Mouse (Mus musculus) liver, embryonic 13.5 days (tissue): Measurements from ENCODE around the gene Uqcr11. TPM values are rescaled to one million over a fixed set of nuclear protein-coding genes. Genes with fewer than 3 reads are reported as not detected.
A peak's percentile ranks its signal among the peaks of the same experiment; 100 is the strongest.

Source experiments
- ATAC-seq: fragments of 200-750 bp; cut with Nextera tagmentation; 2 replicates; pipeline ENCODE4 v1.8.0; 2017; ENCODE audit warnings: low read depth, mild to moderate bottlenecking, moderate number of reproducible peaks, moderate library complexity
- DNase-seq: peaks from one replicate; pipeline ENCODE4 v3.0.0; 2022
- H3K27ac ChIP-seq: fragments of 300-500 bp; sonication (generic); 2 replicates; pipeline ENCODE4 v1.5.1; 2015; ENCODE audit warnings: moderate library complexity, mild to moderate bottlenecking, inconsistent platforms
- H3K27me3 ChIP-seq: fragments of 300-500 bp; sonication (generic); 2 replicates; pipeline ENCODE4 v1.6.1; 2015; ENCODE audit warnings: mild to moderate bottlenecking, inconsistent platforms
- H3K36me3 ChIP-seq: fragments of 300-500 bp; sonication (generic); 2 replicates; pipeline ENCODE4 v1.6.1; 2015; ENCODE audit warnings: mild to moderate bottlenecking, inconsistent platforms
- H3K4me1 ChIP-seq: fragments of 300-500 bp; sonication (generic); replicated peaks from 2 replicates; pipeline ENCODE4 v1.6.1; 2015; ENCODE audit warnings: inconsistent platforms
- H3K4me2 ChIP-seq: fragments of 300-500 bp; sonication (generic); 2 replicates; pipeline ENCODE4 v1.6.1; 2015; ENCODE audit warnings: inconsistent platforms, mild to moderate bottlenecking, moderate library complexity
- H3K4me3 ChIP-seq: fragments of 300-500 bp; sonication (generic); replicated peaks from 2 replicates; pipeline ENCODE4 v1.5.1; 2015; ENCODE audit warnings: mild to moderate bottlenecking, inconsistent platforms
- H3K9ac ChIP-seq: fragments of 300-500 bp; sonication (generic); 2 replicates; pipeline ENCODE4 v1.6.1; 2015; ENCODE audit warnings: mild to moderate bottlenecking, inconsistent platforms
- H3K9me3 ChIP-seq: fragments of 300-500 bp; sonication (generic); replicated peaks from 2 replicates; pipeline ENCODE4 v1.6.1; 2016; ENCODE audit warnings: inconsistent platforms
- WGBS: fragments of 180-500 bp; shearing (Covaris S2); methylation state at CpG from one replicate; pipeline ENCODE4 v1.1.7; 2015; ENCODE audit not compliant: insufficient replicate concordance; 5-methylcytosine and 5-hydroxymethylcytosine counted together
- polyA plus RNA-seq: library from polyadenylated mRNA; unstranded; fragments of >200 nt; fragmentation: Nextera tagmentation; extraction: Ambion mirVana; gene quantifications from 2 replicates; pipeline ENCODE4 v1.2.1, GENCODE M21; 2015

Uqcr11 gene
- 474 and 603 TPM in 2 replicates for polyA plus RNA-seq

DNA sequence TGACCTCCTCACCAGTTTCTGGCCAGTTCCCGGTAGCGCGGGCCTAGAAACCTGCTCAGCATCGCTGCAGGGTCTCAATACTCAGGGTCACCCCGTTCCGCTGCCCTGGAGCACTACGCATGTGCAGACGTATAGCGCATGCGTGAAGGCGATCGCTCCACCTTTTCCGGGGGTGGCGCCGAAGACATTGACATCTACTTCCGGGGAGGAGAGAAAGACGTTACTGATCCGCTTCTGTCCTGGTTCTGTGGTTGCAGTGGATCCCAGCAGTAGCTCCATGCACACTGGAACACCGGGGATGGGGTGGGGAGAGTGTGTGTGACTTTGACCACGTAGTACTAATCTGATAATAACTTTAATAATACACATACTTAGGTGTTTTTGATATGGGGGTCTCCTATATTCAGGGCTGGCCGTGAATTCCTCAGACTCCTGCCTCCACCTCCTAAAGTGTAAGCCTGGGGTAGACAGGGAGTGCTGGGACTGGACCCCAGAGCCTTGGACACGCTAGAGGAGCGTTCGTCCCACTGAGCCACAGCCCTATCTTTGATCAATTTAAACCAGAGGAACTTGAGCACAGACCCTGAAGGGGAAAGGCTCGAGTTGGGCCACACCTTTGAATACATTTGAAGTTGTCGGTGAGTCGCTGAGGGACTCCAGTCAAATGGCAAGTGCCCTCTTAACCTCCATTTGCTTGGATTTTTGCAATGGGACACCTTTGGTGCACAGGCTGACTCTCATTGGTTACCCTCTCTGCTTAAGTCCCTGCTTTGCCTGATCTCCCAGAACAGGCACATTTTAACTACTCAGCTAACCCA, at the start of gene Uqcr11:
Gene Uqcr11, minus strand, starts transcription at position 147 of the 818 bp plus-strand sequence.
- Histone ChIP-seq H3K27ac (peak within 1 kb of the TSS; percentile 91), H3K4me1 (peaks cover 53% of the 10 kb centered on the region), H3K4me3 (peak within 1 kb of the TSS; percentile 96), H3K36me3 (peaks cover 63% of the 10 kb centered on the region), H3K4me2 (peak within 1 kb of the TSS; percentile 95), H3K9ac (peak within 1 kb of the TSS; percentile 92), H3K27me3 (no peaks in the 10 kb centered on the region), H3K9me3 (no peaks in the 10 kb centered on the region)
- DNase-seq = peak; percentile 90
- ATAC-seq = peak; percentile 83
- WGBS = under 1% methylated on average over 27 of the region's 27 CpGs

DNA sequence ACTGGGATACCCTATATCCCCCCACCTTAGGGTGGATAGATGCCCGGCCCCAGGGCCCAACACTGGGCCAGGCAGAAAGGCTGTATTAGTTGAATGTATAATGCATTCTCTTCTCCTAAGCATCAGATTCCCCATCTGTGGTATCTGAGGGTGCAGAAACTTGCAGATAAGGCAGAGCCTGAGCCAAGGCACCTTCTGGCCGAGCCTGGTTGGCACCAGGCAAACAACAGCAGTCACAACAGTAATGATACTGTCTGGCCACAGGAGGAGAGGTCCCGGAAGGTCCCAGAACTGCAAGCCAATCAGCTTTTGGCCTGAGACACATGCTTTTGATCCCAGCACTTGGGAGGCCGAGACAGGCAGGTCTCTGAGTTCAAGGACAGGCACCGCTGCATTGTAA, 49.1 kb upstream of the Uqcr11 start:
- 58% methylated on average over 5 of the region's 5 CpGs for WGBS
- no peak overlapping the region for H3K9ac ChIP-seq
- H3K4me1 ChIP-seq = peaks cover 19% of the 10 kb centered on the region
- no peaks in the 10 kb centered on the region for H3K9me3 ChIP-seq
- H3K27me3 ChIP-seq = peaks cover 33% of the 10 kb centered on the region
- H3K4me3 ChIP-seq = no peak overlapping the region
- no peaks in the 10 kb centered on the region for H3K36me3 ChIP-seq
- ATAC-seq = no peak
- DNase-seq = no peak
- no peak overlapping the region for H3K4me2 ChIP-seq
- H3K27ac ChIP-seq = no peak overlapping the region

DNA sequence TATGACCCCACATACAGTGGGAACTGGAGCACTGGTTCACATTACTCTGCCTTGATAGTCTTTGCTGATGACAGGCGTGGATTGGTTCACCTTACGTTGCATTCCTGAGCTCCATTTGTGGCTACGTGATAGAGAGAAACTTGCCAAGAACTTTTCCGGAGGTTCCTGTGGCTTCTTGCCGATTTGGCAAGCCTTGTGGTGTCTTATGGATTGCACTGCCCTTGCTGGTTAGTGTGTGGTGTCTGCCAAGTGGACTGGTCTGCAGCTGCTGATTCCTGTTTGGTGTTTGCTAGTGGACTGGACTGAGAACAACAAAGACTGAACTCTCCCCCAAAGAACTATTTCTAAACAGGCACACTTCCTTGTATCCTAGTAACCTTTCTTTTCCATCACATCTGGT, 48.2 kb upstream of the Uqcr11 start:
- H3K9me3 ChIP-seq = no peaks in the 10 kb centered on the region
- no peak overlapping the region for H3K4me3 ChIP-seq
- no peak overlapping the region for H3K4me2 ChIP-seq
- DNase-seq (no peak), ATAC-seq (no peak)
- peaks cover 35% of the 10 kb centered on the region for H3K27me3 ChIP-seq
- WGBS = 73% methylated on average over 5 of the region's 5 CpGs
- H3K27ac ChIP-seq = no peak overlapping the region
- H3K4me1 ChIP-seq = peaks cover 27% of the 10 kb centered on the region
- no peaks in the 10 kb centered on the region for H3K36me3 ChIP-seq
- H3K9ac ChIP-seq = no peak overlapping the region

DNA sequence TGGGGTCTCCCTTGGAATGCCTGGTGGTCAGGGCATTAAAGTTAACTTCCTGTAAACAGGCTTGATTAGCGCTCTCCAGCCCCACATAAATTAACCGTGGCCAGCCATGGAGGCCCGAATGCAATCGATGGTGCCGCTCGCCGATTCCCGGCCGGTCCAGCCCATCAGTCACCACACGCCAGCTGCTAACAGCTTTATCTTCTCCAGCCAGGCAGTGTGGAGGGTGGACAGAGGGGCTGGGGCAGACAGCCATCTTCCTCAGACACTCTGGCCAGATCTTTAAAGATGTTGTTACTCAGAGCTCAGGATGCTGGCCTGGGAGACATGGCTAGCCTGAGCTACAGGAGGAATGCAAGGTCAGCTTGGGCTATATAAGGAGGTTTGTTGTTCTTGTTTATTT, 47.0 kb upstream of the Uqcr11 start:
- H3K9me3 ChIP-seq = no peaks in the 10 kb centered on the region
- H3K4me1 ChIP-seq = peaks cover 34% of the 10 kb centered on the region
- no peak overlapping the region for H3K4me2 ChIP-seq
- H3K27ac ChIP-seq = no peak overlapping the region
- H3K36me3 ChIP-seq = no peaks in the 10 kb centered on the region
- ATAC-seq = peak; percentile 49
- DNase-seq = peak; percentile 39
- H3K4me3 ChIP-seq = no peak overlapping the region
- H3K9ac ChIP-seq = peak overlapping the region; percentile 22; the same call in 1 of the 2 replicates
- peaks cover 39% of the 10 kb centered on the region for H3K27me3 ChIP-seq
- 52% methylated on average over 10 of the region's 10 CpGs for WGBS

DNA sequence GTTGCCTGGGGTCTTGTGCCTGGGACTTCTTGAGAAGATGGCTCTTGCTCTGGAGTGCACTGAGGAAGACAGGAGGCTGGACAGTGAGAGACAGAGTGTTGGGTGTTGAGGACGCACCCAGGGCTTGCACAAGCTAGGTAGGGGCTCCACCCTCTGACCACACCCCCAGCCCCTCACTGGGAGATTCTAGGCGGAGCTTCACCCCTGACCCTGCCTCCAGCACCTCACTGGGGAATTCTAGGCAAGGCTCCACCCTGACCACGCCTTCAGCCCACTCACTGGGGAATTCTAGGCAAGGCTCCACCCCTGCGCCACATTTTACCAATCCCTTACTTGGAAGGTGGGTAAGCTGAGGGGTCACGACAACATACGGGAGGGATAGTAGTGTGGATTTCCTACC, 44.0 kb upstream of the Uqcr11 start:
- Histone ChIP-seq H3K9ac (no peak overlapping the region), H3K36me3 (no peaks in the 10 kb centered on the region), H3K27me3 (peaks cover 56% of the 10 kb centered on the region), H3K4me1 (peaks cover 61% of the 10 kb centered on the region), H3K4me2 (peak overlapping the region; percentile 16; the same call in 1 of the 2 replicates), H3K9me3 (no peaks in the 10 kb centered on the region), H3K4me3 (no peak overlapping the region), H3K27ac (no peak overlapping the region)
- ATAC-seq (peak; percentile 65), DNase-seq (peak; percentile 67)
- 9% methylated on average over 6 of the region's 6 CpGs for WGBS

DNA sequence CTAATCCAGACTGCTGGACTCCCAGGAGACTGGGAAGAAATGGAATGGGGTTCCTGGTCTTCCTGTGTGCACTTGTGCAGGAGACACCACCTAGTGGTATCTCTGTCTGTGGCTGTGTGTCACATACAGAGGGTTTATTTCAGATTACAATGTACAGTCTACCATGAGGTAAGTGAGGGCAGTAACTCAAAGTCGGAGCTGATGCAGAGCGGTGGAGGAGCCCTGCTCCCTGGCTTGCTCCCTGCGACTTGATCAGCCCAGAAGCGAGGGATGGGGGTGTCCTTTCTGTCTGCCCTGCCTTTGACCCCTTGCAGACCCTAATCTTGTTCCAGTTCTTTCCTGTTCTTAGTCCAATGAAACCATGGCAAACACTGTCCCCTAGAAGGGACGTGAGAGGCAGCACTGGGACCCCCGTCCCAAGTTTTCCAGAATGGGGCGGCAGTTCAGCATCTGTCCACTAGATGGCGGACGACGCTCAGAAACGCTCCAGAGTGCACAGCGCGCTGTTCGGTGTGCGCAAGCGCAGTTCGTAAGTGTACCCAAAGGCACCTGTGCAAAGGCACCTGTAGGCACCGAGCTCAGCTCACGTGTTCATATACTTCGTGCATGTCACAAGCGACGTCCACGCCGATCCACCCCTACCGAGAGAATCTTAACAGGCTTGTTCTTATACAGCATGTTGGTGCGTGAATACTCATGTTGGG, 39.4 kb upstream of the Uqcr11 start:
- no peaks in the 10 kb centered on the region for H3K36me3 ChIP-seq
- H3K27ac ChIP-seq = no peak overlapping the region
- peaks cover 67% of the 10 kb centered on the region for H3K4me1 ChIP-seq
- ATAC-seq (peak; percentile 55), DNase-seq (peak; percentile 69)
- peaks cover 32% of the 10 kb centered on the region for H3K27me3 ChIP-seq
- H3K9me3 ChIP-seq = no peaks in the 10 kb centered on the region
- H3K4me3 ChIP-seq = no peak overlapping the region
- H3K9ac ChIP-seq = no peak overlapping the region
- peak overlapping the region; percentile 37; the same call in 1 of the 2 replicates for H3K4me2 ChIP-seq
- 7% methylated on average over 26 of the region's 26 CpGs for WGBS

DNA sequence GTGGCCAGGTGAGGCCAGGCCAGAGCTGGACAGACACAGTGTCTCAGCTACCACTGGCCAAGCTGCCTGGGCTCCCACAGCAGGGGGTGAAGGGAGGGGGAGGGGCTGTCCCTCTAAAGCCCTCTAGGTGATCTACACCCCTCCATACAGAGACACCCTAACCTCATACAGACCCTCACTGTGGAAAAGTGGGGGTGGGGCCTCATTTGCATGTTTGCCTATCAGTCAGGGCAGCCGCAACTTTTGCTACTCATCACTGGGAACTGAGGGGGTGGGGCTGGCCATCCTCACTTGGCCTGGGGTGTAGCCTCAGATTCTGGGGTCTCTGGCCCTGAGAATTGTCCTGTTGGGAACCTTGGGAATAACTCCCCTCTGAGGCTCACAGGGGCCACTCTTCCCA, 38.4 kb upstream of the Uqcr11 start:
- Histone ChIP-seq H3K27me3 (peaks cover 25% of the 10 kb centered on the region), H3K4me3 (no peak overlapping the region), H3K9ac (no peak overlapping the region), H3K36me3 (no peaks in the 10 kb centered on the region), H3K27ac (no peak overlapping the region), H3K4me2 (no peak overlapping the region), H3K4me1 (peaks cover 57% of the 10 kb centered on the region), H3K9me3 (no peaks in the 10 kb centered on the region)
- 33% methylated on average over 1 of the region's 1 CpGs for WGBS
- DNase-seq (no peak), ATAC-seq (no peak)

DNA sequence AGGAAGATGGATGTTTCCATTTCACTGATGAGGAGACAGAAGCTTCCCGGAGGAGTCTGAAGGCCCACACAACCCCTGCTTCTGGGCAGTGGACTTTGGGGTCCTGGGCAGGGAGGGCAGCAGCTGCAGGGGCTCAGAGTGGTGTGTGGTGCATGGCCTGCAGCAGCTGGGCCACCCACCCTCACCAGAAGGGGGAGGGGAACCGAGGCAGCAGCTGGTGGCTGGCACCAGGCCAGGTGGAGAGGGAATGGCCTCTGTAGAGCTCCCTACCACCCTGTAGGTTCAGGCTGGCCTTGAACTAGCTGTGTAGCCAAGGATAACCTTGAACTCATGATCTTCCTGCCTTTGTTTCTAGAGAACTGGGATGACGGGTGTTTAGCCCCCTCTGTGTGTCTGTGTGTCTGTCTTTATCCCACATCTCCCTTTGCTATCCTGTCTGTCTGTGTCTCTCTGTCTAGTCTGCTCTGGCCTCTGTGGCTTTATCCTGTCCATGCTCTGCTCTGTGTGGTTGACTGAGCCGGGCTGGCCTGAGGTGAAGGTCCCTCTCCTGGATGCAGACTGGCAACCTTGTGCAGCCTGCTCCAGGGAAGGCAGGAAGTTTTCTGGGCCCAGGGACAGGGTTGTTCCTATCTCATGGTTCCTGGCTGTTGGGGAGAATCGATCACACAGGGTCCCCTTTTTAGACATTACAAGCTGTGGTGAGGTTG, 37.9 kb upstream of the Uqcr11 start:
- Histone ChIP-seq H3K27me3 (peaks cover 22% of the 10 kb centered on the region), H3K4me1 (peaks cover 53% of the 10 kb centered on the region), H3K9me3 (no peaks in the 10 kb centered on the region), H3K27ac (no peak overlapping the region), H3K9ac (no peak overlapping the region), H3K4me3 (no peak overlapping the region), H3K36me3 (no peaks in the 10 kb centered on the region), H3K4me2 (no peak overlapping the region)
- no peak for DNase-seq
- WGBS = 46% methylated on average over 5 of the region's 5 CpGs
- no peak for ATAC-seq

DNA sequence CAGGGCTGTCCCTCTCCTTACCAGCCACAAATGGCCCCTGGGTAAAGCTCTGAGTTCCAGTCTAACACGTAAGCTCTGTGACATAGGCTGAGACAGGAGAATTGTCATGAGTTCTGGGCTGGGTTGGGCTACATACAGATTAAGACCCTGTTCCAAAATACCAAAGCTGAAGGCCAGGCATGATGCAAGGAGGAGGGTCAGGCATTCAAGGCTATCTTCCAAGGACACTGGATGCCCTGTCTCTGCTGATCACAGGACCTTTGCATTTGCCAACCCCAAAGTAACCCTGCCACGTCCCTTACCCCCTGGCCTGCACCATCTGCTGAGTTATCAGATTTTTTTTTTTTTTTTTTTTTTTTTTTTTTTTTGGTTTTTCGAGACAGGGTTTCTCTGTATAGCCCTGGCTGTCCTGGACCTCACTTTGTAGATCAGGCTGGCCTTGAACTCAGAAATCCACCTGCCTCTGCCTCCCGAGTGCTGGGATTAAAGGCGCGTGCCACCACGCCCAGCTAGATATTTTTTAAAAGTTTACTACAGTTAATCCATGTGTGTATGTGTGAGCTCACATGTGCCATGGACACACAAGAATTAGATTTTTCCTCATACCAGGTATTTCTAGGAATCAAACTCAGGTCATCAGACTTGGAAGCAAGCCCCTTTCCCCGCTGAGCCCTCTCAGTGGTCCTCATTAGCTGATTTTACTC, 37.1 kb upstream of the Uqcr11 start:
- no peaks in the 10 kb centered on the region for H3K9me3 ChIP-seq
- no peak overlapping the region for H3K4me3 ChIP-seq
- no peak for ATAC-seq
- H3K9ac ChIP-seq = no peak overlapping the region
- no peak for DNase-seq
- H3K4me1 ChIP-seq = peaks cover 52% of the 10 kb centered on the region
- 0 out of 2 replicates have a peak overlapping the region, but pooled peaks have one; percentile 43 for H3K27ac ChIP-seq
- no peaks in the 10 kb centered on the region for H3K36me3 ChIP-seq
- 68% methylated on average over 7 of the region's 8 CpGs for WGBS
- H3K4me2 ChIP-seq = no peak overlapping the region
- peaks cover 17% of the 10 kb centered on the region for H3K27me3 ChIP-seq

DNA sequence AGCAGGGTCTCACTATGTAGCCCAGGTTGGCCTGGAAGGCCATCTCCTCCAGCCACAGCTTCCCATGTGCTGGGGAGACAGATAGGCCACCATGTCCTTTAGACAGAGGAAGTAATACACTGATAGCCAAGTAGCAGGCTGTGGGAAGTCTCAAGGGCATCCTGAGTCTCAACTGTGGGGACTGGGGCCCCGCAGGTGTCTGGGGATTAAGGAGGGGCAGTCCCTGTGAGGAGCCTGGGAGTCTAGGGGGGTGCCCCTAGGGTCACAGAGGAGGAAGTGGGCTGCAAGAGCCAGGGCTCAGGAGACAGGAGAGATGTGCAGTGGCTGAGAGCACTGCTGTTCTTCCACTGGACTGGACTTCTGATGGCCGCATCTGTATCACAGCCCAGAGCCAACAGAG, 36.4 kb upstream of the Uqcr11 start:
- Histone ChIP-seq H3K27me3 (peaks cover 11% of the 10 kb centered on the region), H3K36me3 (no peaks in the 10 kb centered on the region), H3K9me3 (no peaks in the 10 kb centered on the region), H3K9ac (no peak overlapping the region), H3K4me2 (no peak overlapping the region), H3K27ac (0 out of 2 replicates have a peak overlapping the region, but pooled peaks have one; percentile 43), H3K4me3 (no peak overlapping the region), H3K4me1 (peaks cover 50% of the 10 kb centered on the region)
- ATAC-seq (no peak), DNase-seq (no peak)
- WGBS = 35% methylated on average over 2 of the region's 2 CpGs
